Mouse (Mus musculus) embryonic facial prominence, embryonic 11.5 days (tissue): Measurements from ENCODE around the gene Muc5b. TPM values are rescaled to one million over a fixed set of nuclear protein-coding genes. Genes with fewer than 3 reads are reported as not detected.
A peak's percentile ranks its signal among the peaks of the same experiment; 100 is the strongest.

Experiments
- ATAC-seq: fragments of 200-750 bp; cut with Nextera tagmentation; replicated peaks from 2 replicates; pipeline ENCODE4 v1.8.0; 2017; ENCODE audit warnings: low read depth; ENCODE audit not compliant: insufficient number of reproducible peaks, low FRiP score, low TSS enrichment
- DNase-seq: peaks from one replicate; pipeline ENCODE4 v3.0.0-alpha.2; 2015; ENCODE audit warnings: low spot score
- H3K27ac ChIP-seq: fragments of 300-500 bp; sonication (generic); replicated peaks from 2 replicates; pipeline ENCODE4 v1.5.1; 2014; ENCODE audit warnings: mild to moderate bottlenecking, low read depth, low read length, control low read depth
- H3K27me3 ChIP-seq: fragments of 300-500 bp; sonication (generic); 2 replicates; pipeline ENCODE4 v1.6.1; 2014; ENCODE audit warnings: mild to moderate bottlenecking, low read length, moderate library complexity, mixed read lengths; ENCODE audit not compliant: control insufficient read depth, insufficient read depth
- H3K36me3 ChIP-seq: fragments of 300-500 bp; sonication (generic); replicated peaks from 2 replicates; pipeline ENCODE4 v1.6.1; 2014; ENCODE audit warnings: low read depth, mild to moderate bottlenecking, low read length, moderate library complexity, mixed read lengths; ENCODE audit not compliant: control insufficient read depth, insufficient read depth
- H3K4me1 ChIP-seq: fragments of 300-500 bp; sonication (generic); 2 replicates; pipeline ENCODE4 v1.6.1; 2014; ENCODE audit warnings: low read length, mixed read lengths; ENCODE audit not compliant: control insufficient read depth, insufficient read depth
- H3K4me2 ChIP-seq: fragments of 300-500 bp; sonication (generic); 2 replicates; pipeline ENCODE4 v1.6.1; 2014; ENCODE audit warnings: low read depth, mild to moderate bottlenecking, control low read depth, low read length, moderate library complexity
- H3K4me3 ChIP-seq: fragments of 300-500 bp; sonication (generic); 2 replicates; pipeline ENCODE4 v1.5.1; 2014; ENCODE audit warnings: low read depth, low read length, control low read depth
- H3K9ac ChIP-seq: fragments of 300-500 bp; sonication (generic); replicated peaks from 2 replicates; pipeline ENCODE4 v1.6.1; 2014; ENCODE audit warnings: mild to moderate bottlenecking, control low read depth, low read length
- H3K9me3 ChIP-seq: fragments of 300-500 bp; sonication (generic); replicated peaks from 2 replicates; pipeline ENCODE4 v1.6.1; 2016; ENCODE audit warnings: mild to moderate bottlenecking, low read length, inconsistent platforms, mixed read lengths; ENCODE audit not compliant: control insufficient read depth
- WGBS: fragments of 180-500 bp; shearing (Covaris S2); extraction: QIAGEN DNeasy Blood & Tissue Kit; methylation state at CpG from one replicate; pipeline ENCODE4 v1.1.7; 2014; 5-methylcytosine and 5-hydroxymethylcytosine counted together
- polyA plus RNA-seq: library from polyadenylated mRNA; unstranded; fragments of >200 nt; fragmentation: Nextera tagmentation; extraction: Ambion mirVana; gene quantifications from 2 replicates; pipeline ENCODE4 v1.2.1, GENCODE M21; 2014

Gene Muc5b
- polyA plus RNA-seq, 1 experiment from 2014 or later, result not detected

- no peaks in the 10 kb centered on the region for H3K36me3 ChIP-seq
- H3K4me2 ChIP-seq, result no peak overlapping the region
- no peak overlapping the region for H3K4me3 ChIP-seq
- H3K4me1 ChIP-seq, result no peaks in the 10 kb centered on the region
- no peak overlapping the region for H3K9ac ChIP-seq
- 57% methylated on average over 11 of the region's 11 CpGs for WGBS
- no peaks in the 10 kb centered on the region for H3K27me3 ChIP-seq
- H3K9me3 ChIP-seq, result no peaks in the 10 kb centered on the region
- peak; percentile 13 for DNase-seq
- no peak overlapping the region for H3K27ac ChIP-seq
- no peak for ATAC-seq
These were observed 21.4 kb upstream of the Muc5b start for GRCm38 (mm10) chr7:141817355-141818075.

GRCm38 (mm10) chr7:141818267-141818666, 20.6 kb upstream of the Muc5b start:
- H3K9me3 ChIP-seq, result no peaks in the 10 kb centered on the region
- no peak overlapping the region for H3K27ac ChIP-seq
- ATAC-seq (no peak), DNase-seq (no peak)
- H3K4me1 ChIP-seq, result no peaks in the 10 kb centered on the region
- 82% methylated on average over 3 of the region's 3 CpGs for WGBS
- no peaks in the 10 kb centered on the region for H3K27me3 ChIP-seq
- no peaks in the 10 kb centered on the region for H3K36me3 ChIP-seq
- no peak overlapping the region for H3K9ac ChIP-seq
- H3K4me3 ChIP-seq, result no peak overlapping the region
- no peak overlapping the region for H3K4me2 ChIP-seq

GRCm38 (mm10) chr7:141822582-141823261, 16.1 kb upstream of the Muc5b start:
- no peak overlapping the region for H3K9ac ChIP-seq
- H3K4me3 ChIP-seq, result no peak overlapping the region
- ATAC-seq (no peak), DNase-seq (peak; percentile 3)
- H3K4me2 ChIP-seq, result no peak overlapping the region
- no peaks in the 10 kb centered on the region for H3K27me3 ChIP-seq
- H3K27ac ChIP-seq, result no peak overlapping the region
- no peaks in the 10 kb centered on the region for H3K36me3 ChIP-seq
- no peaks in the 10 kb centered on the region for H3K9me3 ChIP-seq
- no peaks in the 10 kb centered on the region for H3K4me1 ChIP-seq
- 46% methylated on average over 4 of the region's 4 CpGs for WGBS

- Histone ChIP-seq H3K27ac (no peak overlapping the region), H3K9me3 (no peaks in the 10 kb centered on the region), H3K4me3 (no peak overlapping the region), H3K4me2 (no peak overlapping the region), H3K9ac (no peak overlapping the region), H3K4me1 (no peaks in the 10 kb centered on the region), H3K36me3 (no peaks in the 10 kb centered on the region), H3K27me3 (no peaks in the 10 kb centered on the region)
- DNase-seq (no peak), ATAC-seq (no peak)
- WGBS, result 83% methylated on average over 6 of the region's 6 CpGs
These were observed 15.2 kb upstream of the Muc5b start for GRCm38 (mm10) chr7:141823699-141824098.

- Histone ChIP-seq H3K36me3 (no peaks in the 10 kb centered on the region), H3K9ac (no peak overlapping the region), H3K9me3 (no peaks in the 10 kb centered on the region), H3K27ac (no peak overlapping the region), H3K27me3 (no peaks in the 10 kb centered on the region), H3K4me2 (no peak overlapping the region), H3K4me1 (no peaks in the 10 kb centered on the region), H3K4me3 (no peak overlapping the region)
- DNase-seq (no peak), ATAC-seq (no peak)
- WGBS, result 85% methylated on average over 9 of the region's 9 CpGs
These were observed 14.5 kb upstream of the Muc5b start for GRCm38 (mm10) chr7:141824398-141824797.

- DNase-seq (no peak), ATAC-seq (no peak)
- Histone ChIP-seq H3K36me3 (no peaks in the 10 kb centered on the region), H3K4me3 (no peak overlapping the region), H3K9me3 (no peaks in the 10 kb centered on the region), H3K27ac (no peak overlapping the region), H3K4me2 (no peak overlapping the region), H3K9ac (no peak overlapping the region), H3K4me1 (no peaks in the 10 kb centered on the region), H3K27me3 (no peaks in the 10 kb centered on the region)
- WGBS, result 73% methylated on average over 7 of the region's 7 CpGs
These were observed 2.9 kb upstream of the Muc5b start for GRCm38 (mm10) chr7:141835941-141836340.

- no peaks in the 10 kb centered on the region for H3K27me3 ChIP-seq
- H3K4me1 ChIP-seq, result no peaks in the 10 kb centered on the region
- H3K27ac ChIP-seq, result no peak overlapping the region
- no peak overlapping the region for H3K4me3 ChIP-seq
- WGBS, result 74% methylated on average over 8 of the region's 8 CpGs
- no peak overlapping the region for H3K4me2 ChIP-seq
- no peak overlapping the region for H3K9ac ChIP-seq
- H3K36me3 ChIP-seq, result no peaks in the 10 kb centered on the region
- no peaks in the 10 kb centered on the region for H3K9me3 ChIP-seq
- ATAC-seq (no peak), DNase-seq (no peak)
These were observed 2.4 kb upstream of the Muc5b start for GRCm38 (mm10) chr7:141836423-141836822.

- 76% methylated on average over 10 of the region's 10 CpGs for WGBS
- H3K27ac ChIP-seq, result no peak overlapping the region
- no peaks in the 10 kb centered on the region for H3K27me3 ChIP-seq
- H3K9me3 ChIP-seq, result no peaks in the 10 kb centered on the region
- ATAC-seq, result no peak
- H3K36me3 ChIP-seq, result no peaks in the 10 kb centered on the region
- no peak for DNase-seq
- H3K4me1 ChIP-seq, result no peaks in the 10 kb centered on the region
- H3K9ac ChIP-seq, result no peak overlapping the region
- no peak overlapping the region for H3K4me2 ChIP-seq
- H3K4me3 ChIP-seq, result no peak overlapping the region
These were observed 1.5 kb downstream of the Muc5b start for GRCm38 (mm10) chr7:141840354-141840753.
